Mouse (Mus musculus) embryo, embryonic 11.5 days (tissue): ENCODE data around the gene Aox2.
"Not testable (repeated sequence)": the region's sequence is repeated elsewhere in the genome, so short reads cannot be mapped to it uniquely, and the experiment has no call there.

Experiments used
- DNase-seq: peaks from one replicate; pipeline ENCODE4 v3.0.0-alpha.2; 2012; ENCODE audit warnings: low read depth, low spot score

Gene Aox2

DNA sequence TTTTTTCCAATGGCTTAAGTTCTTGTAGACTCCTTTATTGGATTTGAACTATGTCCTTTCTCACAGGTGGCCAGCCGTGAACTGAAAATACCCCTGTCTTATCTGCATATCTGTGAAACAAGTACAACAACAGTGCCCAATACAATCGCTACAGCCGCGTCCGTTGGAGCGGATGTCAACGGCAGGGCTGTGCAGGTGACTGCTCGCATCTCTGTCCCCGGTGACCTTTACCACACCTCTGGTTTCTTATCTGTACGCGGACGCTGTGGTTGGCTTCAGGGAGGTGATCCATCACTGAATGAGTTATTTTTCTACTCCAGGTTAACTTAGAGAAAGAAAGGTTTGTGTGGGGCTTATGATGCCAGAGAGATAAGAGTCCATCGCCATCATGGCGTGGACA lies 68.0 kb downstream of the Aox2 start:
- DNase-seq = no peak

DNA sequence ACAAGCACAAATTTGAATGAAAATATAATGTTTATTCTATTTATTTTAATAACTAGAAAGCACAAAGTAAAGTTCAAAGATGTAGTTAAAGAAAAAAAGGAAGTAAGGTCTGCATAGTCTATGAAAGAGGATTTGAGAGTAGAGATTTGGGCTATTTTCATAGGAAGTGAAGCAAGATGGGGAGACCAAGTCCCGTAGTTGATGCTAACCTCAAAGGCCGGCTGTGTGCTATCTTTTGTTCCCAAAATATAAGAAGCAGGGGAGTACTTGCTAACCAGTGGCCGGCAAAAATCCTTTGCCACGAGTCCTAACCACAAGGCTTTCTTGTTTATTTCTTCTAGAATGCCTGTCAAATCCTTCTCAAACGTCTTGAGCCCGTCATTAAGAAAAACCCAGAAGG lies 70.6 kb downstream of the Aox2 start:
- DNase-seq = no peak

GRCm38 (mm10) chr1:58353238-58353893 lies 75.2 kb downstream of the Aox2 start:
- DNase-seq = no peak

DNA sequence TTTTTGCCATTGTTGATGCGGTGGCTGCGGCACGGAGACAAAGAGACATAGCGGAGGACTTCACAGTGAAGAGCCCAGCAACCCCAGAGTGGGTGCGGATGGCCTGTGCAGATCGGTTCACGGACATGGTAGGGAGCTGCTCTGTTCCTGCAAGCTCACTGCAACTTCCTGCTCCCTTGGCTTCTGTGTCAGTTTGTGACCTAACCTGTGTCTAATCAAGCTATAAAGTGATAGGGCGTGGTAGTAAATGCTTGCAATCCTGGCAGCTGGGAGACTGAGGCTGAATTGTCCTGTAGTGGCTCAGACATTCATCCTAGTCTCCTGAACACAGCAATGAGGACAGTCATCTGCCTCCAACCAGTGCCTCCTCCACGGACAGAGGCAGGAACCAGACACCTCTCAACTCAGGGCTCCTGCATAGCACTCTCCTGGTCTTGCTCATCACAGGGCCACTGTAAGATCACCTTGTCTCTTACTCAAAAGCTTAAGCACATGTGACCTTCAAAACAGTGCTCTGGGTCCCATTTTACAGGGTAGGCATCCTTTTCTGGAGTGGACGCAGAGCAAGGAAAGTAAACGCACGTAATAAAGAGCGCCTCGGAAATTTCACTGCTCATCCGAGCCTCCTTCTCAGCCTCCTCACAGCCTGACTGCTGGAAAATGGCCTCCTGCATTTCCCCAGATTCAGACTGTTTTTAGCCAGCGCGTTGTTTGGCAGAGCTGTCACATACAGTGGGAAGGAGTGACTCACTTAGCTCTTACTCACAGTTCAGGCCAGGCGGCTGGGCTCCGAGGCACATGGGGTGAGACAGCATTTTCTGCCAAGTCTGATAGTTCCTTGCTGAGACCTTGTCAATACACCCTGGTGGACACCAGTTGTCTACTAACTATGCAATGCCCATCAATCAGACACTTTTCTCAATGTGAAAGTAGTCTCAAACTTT lies 81.1 kb downstream of the Aox2 start:
- no peak for DNase-seq

DNA sequence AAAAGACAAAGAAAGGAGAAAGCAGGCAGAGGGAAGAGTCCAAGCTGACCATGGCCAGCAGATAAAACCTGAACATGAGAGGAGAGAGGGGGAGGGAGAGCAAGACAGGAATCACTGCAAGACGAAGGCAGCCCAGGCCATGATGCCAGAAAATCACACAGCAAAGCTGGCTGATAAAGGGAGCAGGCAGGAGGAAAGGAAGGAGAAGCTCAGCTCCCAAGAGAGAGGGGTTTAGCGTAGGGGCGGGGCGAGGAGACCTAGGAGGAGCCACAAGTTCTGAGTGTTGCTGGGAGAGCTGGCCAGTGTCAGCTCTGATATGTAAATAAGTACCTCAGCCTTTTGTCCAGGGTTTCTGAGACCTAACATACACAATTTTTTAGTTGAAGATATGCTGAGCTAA lies 84.2 kb downstream of the Aox2 start:
- DNase-seq = no peak

GRCm38 (mm10) chr1:58364551-58364950 lies 86.4 kb downstream of the Aox2 start:
- no peak for DNase-seq

GRCm38 (mm10) chr1:58365829-58366228 lies 87.7 kb downstream of the Aox2 start:
- no peak for DNase-seq

- DNase-seq = no peak
Measured at GRCm38 (mm10) chr1:58366737-58367471, 88.8 kb downstream of the Aox2 start.

DNA sequence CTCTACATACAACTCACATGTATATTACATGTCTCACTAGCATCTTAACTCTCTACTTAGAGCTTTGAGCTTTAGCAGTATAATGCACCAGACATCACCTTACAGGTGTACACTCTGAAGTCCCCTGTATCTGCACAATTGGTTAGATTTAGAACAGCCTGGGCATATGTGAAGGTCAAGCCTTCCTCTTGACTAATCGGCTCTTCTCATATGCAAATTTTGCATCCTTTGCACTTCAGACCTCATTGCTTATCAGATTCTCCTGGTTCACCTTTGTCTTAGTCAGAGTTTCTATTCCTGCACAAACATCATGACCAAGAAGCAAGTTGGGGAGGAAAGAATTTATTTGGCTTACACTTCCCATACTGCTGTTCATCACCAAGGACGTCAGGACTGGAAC lies 91.6 kb downstream of the Aox2 start:
- DNase-seq = no peak

GRCm38 (mm10) chr1:58374266-58374665 lies 96.1 kb downstream of the Aox2 start:
- not testable (repeated sequence) for DNase-seq

DNA sequence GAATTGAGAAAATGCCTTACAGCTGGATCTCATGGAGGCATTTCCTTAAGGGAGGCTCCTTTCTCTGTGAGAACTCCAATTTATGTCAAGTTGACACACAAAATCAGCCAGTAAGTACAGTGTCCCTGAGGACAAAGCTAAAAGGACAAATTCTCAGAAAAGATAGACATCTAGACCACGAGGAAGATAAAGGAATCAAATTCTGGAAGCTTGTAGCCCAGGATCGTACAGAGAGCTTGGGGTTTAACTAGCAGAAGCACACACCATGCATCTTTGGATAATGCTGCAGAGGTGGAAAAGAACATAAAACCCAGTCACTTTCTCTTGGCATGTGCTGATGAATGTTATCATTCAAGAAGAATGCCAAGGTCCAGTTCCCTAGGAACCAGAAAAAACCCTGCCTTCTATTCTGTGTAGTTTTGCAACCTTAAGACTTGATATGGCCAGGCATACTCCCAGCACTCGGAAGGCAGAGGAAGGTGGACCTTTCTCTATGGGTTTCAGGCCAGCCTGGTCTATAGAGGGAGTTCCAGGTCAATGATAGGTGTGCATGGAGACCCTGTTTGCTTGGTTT lies 97.5 kb downstream of the Aox2 start:
- DNase-seq = no peak

DNA sequence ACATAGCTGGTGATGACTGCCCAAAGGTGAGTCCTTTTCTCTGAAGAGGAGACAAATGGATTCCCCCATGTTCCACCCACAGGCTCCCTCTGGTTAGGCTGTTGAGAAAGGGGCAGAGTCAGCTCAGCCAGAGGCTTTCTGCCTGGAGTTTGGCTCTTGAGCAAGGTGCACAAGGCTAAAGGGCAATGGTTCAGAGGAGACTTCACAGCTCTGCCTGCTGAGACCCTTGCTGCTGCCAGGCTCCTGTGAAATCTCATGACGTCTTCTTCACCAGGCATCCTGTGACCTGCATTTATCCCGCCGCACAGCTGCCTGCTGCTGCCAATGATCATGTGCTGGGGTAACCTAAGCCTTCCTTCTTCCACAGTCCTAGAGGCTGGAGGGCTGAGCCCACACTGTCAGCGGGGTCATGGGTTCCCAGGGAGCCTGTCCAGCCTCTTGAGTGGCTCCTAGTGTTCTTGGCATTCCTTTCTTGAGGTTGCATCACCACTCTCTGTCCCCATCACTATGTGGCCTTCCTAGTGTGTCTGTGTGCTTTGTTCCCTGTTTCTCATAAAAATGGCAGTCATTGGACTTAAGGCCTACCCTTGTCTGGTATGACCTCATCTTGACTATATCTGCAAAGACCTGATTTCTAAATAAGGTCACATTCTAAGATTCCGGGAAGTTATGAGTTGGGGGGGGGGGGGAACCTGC lies 104.6 kb downstream of the Aox2 start:
- DNase-seq = no peak

- no peak for DNase-seq
Measured at GRCm38 (mm10) chr1:58391421-58392267, 113.5 kb downstream of the Aox2 start.

DNA sequence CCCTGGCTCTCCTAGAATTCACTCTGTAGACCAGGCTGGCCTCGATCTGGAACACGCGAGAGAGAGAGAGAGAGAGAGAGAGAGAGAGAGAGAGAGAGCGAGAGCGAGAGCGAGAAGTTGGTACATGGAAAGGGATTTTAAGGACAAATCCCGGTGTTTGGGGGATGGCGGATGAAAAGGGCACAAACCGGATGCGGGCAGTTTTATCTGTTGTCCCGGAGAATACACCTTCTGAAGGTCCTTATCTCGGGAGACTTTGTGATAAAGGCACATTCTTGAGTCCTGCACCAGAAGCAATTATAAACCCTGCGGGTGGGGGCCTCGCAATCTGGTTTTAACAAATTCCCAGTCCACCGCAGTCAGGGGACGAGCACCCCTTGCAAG lies 114.1 kb downstream of the Aox2 start:
- DNase-seq = no peak

- DNase-seq = peak; percentile 86
Measured at GRCm38 (mm10) chr1:58392652-58393283, 114.6 kb downstream of the Aox2 start, which contains the start of gene Bzw1. Bzw1 (plus strand) TSS chr1:58392898.

DNA sequence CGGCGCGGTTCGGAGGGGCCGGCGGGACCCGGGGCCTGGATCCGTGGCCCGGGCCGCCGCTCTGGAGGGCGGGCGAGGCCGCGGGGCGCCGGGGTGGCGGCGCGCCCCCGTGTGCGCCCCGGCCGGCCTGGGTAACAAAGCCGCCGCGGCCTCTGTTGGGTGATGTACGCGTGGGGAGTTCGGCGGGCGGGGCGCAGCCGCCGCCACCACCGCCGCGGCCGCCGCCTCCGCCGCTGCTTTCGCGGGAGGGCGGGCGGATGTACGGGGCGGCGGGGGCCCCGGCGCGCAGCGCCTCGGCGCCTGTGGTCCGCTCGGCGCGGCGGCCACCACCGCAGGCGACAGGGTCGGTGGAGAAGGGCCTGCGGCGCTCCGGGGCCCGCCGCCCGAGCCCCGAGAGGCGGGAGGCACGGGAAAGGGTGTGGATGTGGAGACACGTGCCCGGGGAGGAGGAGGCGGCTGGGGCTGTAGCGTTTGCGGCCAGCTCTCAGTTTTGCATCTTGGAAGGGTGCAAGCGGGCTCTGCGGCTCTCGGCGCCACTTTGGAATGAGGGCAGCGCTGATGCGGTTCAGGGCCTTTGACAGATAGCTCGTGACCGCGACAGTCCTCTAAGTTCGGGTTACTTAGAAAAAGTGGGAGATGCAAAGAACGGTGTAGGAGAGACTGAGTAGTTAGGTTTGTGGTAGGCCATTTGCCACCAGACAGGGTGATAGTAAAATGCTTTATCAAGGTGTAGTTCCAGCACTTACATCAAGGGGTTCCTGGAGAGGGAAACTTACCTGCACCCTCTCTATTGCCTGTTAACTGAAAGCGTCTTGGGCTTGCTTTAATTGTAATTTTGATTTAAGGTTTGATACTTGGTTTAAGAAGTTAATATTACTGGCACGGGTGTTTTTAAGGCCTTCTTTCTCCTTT lies 115.4 kb downstream of the Aox2 start:
- peak; percentile 29 for DNase-seq

GRCm38 (mm10) chr1:58395341-58395740 lies 117.2 kb downstream of the Aox2 start:
- DNase-seq = no peak

- DNase-seq = no peak
Measured at GRCm38 (mm10) chr1:58396179-58396578, 118.1 kb downstream of the Aox2 start.

GRCm38 (mm10) chr1:58397731-58398130 lies 119.6 kb downstream of the Aox2 start:
- no peak for DNase-seq
